Mouse (Mus musculus) heart, adult 2 months (tissue): ENCODE results near the gene Rap1gap.

Experiments
- CTCF ChIP-seq: fragments of 200-600 bp; IDR thresholded peaks from 2 replicates; pipeline ENCODE4 v1.8.1; 2022; ENCODE audit warnings: antibody characterized with exemption, mild to moderate bottlenecking, moderate library complexity
- EP300 ChIP-seq: fragments of 200-500 bp; IDR thresholded peaks from 2 replicates; pipeline ENCODE4 v1.6.1; 2011; ENCODE audit warnings: low read depth, low read length, control low read depth; ENCODE audit not compliant: insufficient read depth
- POLR2A ChIP-seq: fragments of 200-500 bp; IDR thresholded peaks from 2 replicates; pipeline ENCODE4 v1.6.1; 2011; ENCODE audit warnings: mild to moderate bottlenecking, low read depth, low read length, control low read depth; ENCODE audit not compliant: insufficient read depth

- TF ChIP-seq CTCF (peak; percentile 91), POLR2A (no peak), EP300 (peak; percentile 98)
Observed at GRCm38 (mm10) chr4:137730134-137730533, 65.6 kb downstream of the Rap1gap start.
